Mouse (Mus musculus): Measurements from ENCODE around the gene Mtmr3.

GRCm38 (mm10) chr11:4461154-4461553 is 133.5 kb downstream of the Mtmr3 start:
- no peak for TF ChIP-seq CTCF (IDR thresholded peaks at IDR 0.05)
- no peak for TF ChIP-seq EP300 (IDR thresholded peaks at IDR 0.05)
